Mouse (Mus musculus) olfactory bulb, adult 2 months (tissue): ENCODE measurements around the gene Ptcd2. TPM values are rescaled to one million over a fixed set of nuclear protein-coding genes. Genes with fewer than 3 reads are reported as not detected.

ENCODE experiments used
- H3K27ac ChIP-seq: fragments of 200-500 bp; 2 replicates; pipeline ENCODE4 v1.5.1; 2012; ENCODE audit warnings: low read depth, low read length; ENCODE audit not compliant: insufficient read depth
- H3K4me1 ChIP-seq: fragments of 200-500 bp; 2 replicates; pipeline ENCODE4 v1.6.1; 2012; ENCODE audit warnings: low read length; ENCODE audit not compliant: control insufficient read depth, insufficient read depth
- H3K4me3 ChIP-seq: fragments of 200-500 bp; 2 replicates; pipeline ENCODE4 v1.5.1; 2012; ENCODE audit warnings: mild to moderate bottlenecking, low read depth, low read length, moderate library complexity; ENCODE audit not compliant: insufficient read depth
- CTCF ChIP-seq: fragments of 200-500 bp; IDR thresholded peaks from 2 replicates; pipeline ENCODE4 v1.5.1; 2012; ENCODE audit warnings: low read depth, mild to moderate bottlenecking, low read length, moderate library complexity; ENCODE audit not compliant: insufficient read depth
- POLR2A ChIP-seq: fragments of 200-500 bp; IDR thresholded peaks from 2 replicates; pipeline ENCODE4 v1.6.1; 2012; ENCODE audit warnings: mild to moderate bottlenecking, low read depth, low read length, moderate library complexity; ENCODE audit not compliant: insufficient read depth
- WGBS: fragments of 180-500 bp; shearing (Covaris S2); methylation state at CpG from one replicate; pipeline ENCODE4 v1.1.7; 2018; 5-methylcytosine and 5-hydroxymethylcytosine counted together
- polyA plus RNA-seq: library from polyadenylated mRNA; stranded (reverse); fragments of >200 nt; gene quantifications from 2 replicates; pipeline ENCODE4 v1.2.4, GENCODE M21; 2012; ENCODE audit warnings: low replicate concordance; ENCODE audit not compliant: missing spikeins, insufficient read depth, insufficient read length

The Ptcd2 gene
- polyA plus RNA-seq, 1 experiment, result not detected

DNA sequence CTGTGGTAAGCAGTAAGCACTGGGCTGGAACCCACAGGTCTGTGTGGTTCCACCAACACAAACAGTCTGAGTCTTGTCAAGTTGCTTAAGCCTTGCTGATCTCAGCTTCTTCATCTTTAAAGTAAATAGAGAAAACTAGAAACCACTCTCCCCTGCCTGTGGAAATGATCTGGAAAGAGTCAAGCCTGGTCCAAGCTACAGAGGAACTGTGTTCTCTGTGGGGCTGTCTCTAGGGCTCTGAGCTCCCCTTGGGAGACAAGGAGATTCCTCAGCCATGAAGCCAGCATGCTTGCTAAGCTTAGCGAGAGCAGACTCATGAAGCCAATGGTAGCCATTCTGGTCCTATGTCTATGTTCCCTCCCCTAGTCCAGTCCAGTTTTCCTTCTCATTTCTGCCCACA lies 33.7 kb upstream of the Ptcd2 start:
- TF ChIP-seq POLR2A (no peak), CTCF (no peak)
- no peak overlapping the region for H3K27ac ChIP-seq
- WGBS, result 92% methylated on average over 1 of the region's 1 CpGs
- no peak overlapping the region for H3K4me3 ChIP-seq
- peaks cover 4% of the 10 kb centered on the region; the same call in 1 of the 2 replicates for H3K4me1 ChIP-seq

DNA sequence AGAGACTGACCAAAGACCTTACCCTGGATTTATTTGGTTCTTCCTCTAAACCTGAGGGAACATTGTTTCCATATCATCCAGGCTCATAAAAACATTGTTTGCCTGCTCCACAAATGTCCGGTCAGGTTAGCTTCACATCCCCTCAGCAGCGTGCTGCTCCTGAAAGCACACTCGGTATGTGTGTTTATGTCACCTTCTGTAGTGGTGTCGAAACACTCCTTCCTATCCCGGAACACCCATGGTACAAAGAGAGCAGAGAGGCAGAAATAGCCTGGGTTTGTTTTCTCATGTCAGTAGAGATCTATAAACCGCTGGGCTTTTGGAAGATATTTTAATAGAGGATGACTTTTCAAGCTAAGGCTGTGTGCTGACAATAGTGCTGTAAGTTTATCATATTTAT lies 32.5 kb upstream of the Ptcd2 start:
- WGBS, result 85% methylated on average over 6 of the region's 6 CpGs
- H3K4me3 ChIP-seq, result no peak overlapping the region
- no peak overlapping the region for H3K27ac ChIP-seq
- no peak for TF ChIP-seq POLR2A
- no peak for TF ChIP-seq CTCF
- peaks cover 2% of the 10 kb centered on the region; the same call in 1 of the 2 replicates for H3K4me1 ChIP-seq

DNA sequence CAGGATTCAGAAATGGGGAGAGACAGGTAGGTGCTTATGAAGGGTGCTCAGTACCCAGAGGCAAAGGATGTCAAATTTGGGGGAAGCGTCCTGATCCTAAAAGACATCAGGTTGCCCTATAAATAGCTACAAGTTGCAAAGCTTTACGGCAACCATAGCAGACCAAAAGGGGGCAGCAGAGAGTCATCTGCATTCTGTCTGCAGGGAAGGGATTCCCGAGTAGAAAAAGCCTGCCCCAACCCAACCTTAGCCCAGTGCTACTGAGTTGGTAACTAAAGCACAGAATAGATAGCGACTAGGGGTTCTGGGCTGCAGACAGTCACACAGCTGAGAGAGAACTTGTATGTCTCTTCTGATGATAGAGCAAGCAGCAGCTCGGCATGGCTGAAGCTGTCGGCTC lies 31.0 kb upstream of the Ptcd2 start:
- WGBS, result 20% methylated on average over 6 of the region's 6 CpGs
- peaks cover 2% of the 10 kb centered on the region; the same call in 1 of the 2 replicates for H3K4me1 ChIP-seq
- H3K4me3 ChIP-seq, result no peak overlapping the region
- TF ChIP-seq POLR2A, result no peak
- TF ChIP-seq CTCF, result 0 out of 2 replicates have a peak, but pooled peaks have one; percentile 19
- no peak overlapping the region for H3K27ac ChIP-seq

- TF ChIP-seq POLR2A (no peak), CTCF (no peak)
- Histone ChIP-seq H3K27ac (no peak overlapping the region), H3K4me1 (peaks cover 2% of the 10 kb centered on the region; the same call in 1 of the 2 replicates), H3K4me3 (no peak overlapping the region)
- 88% methylated on average over 4 of the region's 4 CpGs for WGBS
Observed at GRCm38 (mm10) chr13:99374191-99374590, 29.7 kb upstream of the Ptcd2 start.

GRCm38 (mm10) chr13:99373684-99374083 lies 29.2 kb upstream of the Ptcd2 start:
- H3K4me1 ChIP-seq, result peaks cover 2% of the 10 kb centered on the region; the same call in 1 of the 2 replicates
- no peak for TF ChIP-seq POLR2A
- no peak for TF ChIP-seq CTCF
- no peak overlapping the region for H3K4me3 ChIP-seq
- H3K27ac ChIP-seq, result no peak overlapping the region
- WGBS, result 80% methylated on average over 7 of the region's 7 CpGs

DNA sequence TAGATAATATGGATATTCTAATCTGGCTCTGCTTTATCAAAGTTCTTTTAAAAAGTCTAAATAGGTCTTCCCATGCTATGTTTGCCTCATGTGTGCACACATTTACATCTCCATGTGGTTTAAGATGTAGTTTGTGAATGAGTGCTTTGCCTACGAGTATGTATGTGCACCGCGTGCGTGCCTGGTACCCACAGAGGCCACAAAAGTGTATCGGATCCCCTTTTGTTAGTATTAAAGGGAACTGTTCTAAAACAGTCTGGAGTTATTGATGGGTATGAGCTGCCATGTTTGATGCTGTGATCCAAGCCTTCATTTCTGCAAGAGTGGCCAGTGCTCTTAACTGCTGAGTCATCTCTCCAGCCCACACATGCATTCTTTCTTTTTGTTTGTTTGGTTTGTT lies 26.8 kb upstream of the Ptcd2 start:
- WGBS, result 92% methylated on average over 5 of the region's 5 CpGs
- Histone ChIP-seq H3K4me3 (no peak overlapping the region), H3K27ac (no peak overlapping the region), H3K4me1 (peaks cover 7% of the 10 kb centered on the region)
- TF ChIP-seq CTCF, result no peak
- TF ChIP-seq POLR2A, result no peak

GRCm38 (mm10) chr13:99369103-99369502 lies 24.6 kb upstream of the Ptcd2 start:
- H3K4me3 ChIP-seq, result no peak overlapping the region
- peaks cover 7% of the 10 kb centered on the region for H3K4me1 ChIP-seq
- H3K27ac ChIP-seq, result no peak overlapping the region
- no peak for TF ChIP-seq POLR2A
- no peak for TF ChIP-seq CTCF
- WGBS, result 75% methylated on average over 12 of the region's 12 CpGs

- Histone ChIP-seq H3K4me1 (peaks cover 7% of the 10 kb centered on the region), H3K4me3 (no peak overlapping the region), H3K27ac (peak overlapping the region; percentile 40; the same call in 1 of the 2 replicates)
- TF ChIP-seq POLR2A (no peak), CTCF (no peak)
- 80% methylated on average over 12 of the region's 12 CpGs for WGBS
Observed at GRCm38 (mm10) chr13:99367554-99368174, 23.2 kb upstream of the Ptcd2 start.

GRCm38 (mm10) chr13:99366422-99367175 lies 22.1 kb upstream of the Ptcd2 start:
- Histone ChIP-seq H3K4me1 (peaks cover 7% of the 10 kb centered on the region), H3K4me3 (no peak overlapping the region), H3K27ac (peak overlapping the region; percentile 38; the same call in 1 of the 2 replicates)
- TF ChIP-seq POLR2A (no peak), CTCF (no peak)
- 59% methylated on average over 5 of the region's 5 CpGs for WGBS
